Mouse (Mus musculus) CH12.LX (cell line): ENCODE results near the gene Zbtb37.

Experiments
- BHLHE40 ChIP-seq: IDR thresholded peaks from 2 replicates; pipeline ENCODE4 v1.6.1; 2011; ENCODE audit warnings: mild to moderate bottlenecking, low read depth, low read length, improper control_type of control experiment
- CTCF ChIP-seq, 2 experiments: IDR thresholded peaks in 1 of 2; conservative IDR thresholded peaks in 1 of 2; 2 replicates each; pipeline ENCODE4 v1.5.1; 2011 to 2012; ENCODE audit warnings: low read depth in 2 of 2, low read length in 2 of 2, improper control_type of control experiment in 1 of 2, inconsistent platforms in 1 of 2, mild to moderate bottlenecking in 1 of 2, moderate library complexity in 1 of 2
- E2F4 ChIP-seq: IDR thresholded peaks from 2 replicates; pipeline ENCODE4 v1.6.1; 2011; ENCODE audit warnings: low read depth, low read length, improper control_type of control experiment; ENCODE audit not compliant: insufficient replicate concordance
- EP300 ChIP-seq: IDR thresholded peaks from 2 replicates; pipeline ENCODE4 v1.6.1; 2011; ENCODE audit warnings: low read length, improper control_type of control experiment
- KAT2A ChIP-seq: IDR thresholded peaks from 2 replicates; pipeline ENCODE4 v1.6.1; 2012; ENCODE audit warnings: low read length, improper control_type of control experiment, inconsistent platforms; ENCODE audit not compliant: insufficient replicate concordance
- MAX ChIP-seq: IDR thresholded peaks from 2 replicates; pipeline ENCODE4 v1.6.1; 2011; ENCODE audit warnings: low read length, improper control_type of control experiment
- MYC ChIP-seq: IDR thresholded peaks from 2 replicates; pipeline ENCODE4 v1.6.1; 2011; ENCODE audit warnings: low read depth, mild to moderate bottlenecking, improper control_type of control experiment, low read length
- SIN3A ChIP-seq: IDR thresholded peaks from 2 replicates; pipeline ENCODE4 v1.6.1; 2012; ENCODE audit warnings: low read length, improper control_type of control experiment, inconsistent platforms

DNA sequence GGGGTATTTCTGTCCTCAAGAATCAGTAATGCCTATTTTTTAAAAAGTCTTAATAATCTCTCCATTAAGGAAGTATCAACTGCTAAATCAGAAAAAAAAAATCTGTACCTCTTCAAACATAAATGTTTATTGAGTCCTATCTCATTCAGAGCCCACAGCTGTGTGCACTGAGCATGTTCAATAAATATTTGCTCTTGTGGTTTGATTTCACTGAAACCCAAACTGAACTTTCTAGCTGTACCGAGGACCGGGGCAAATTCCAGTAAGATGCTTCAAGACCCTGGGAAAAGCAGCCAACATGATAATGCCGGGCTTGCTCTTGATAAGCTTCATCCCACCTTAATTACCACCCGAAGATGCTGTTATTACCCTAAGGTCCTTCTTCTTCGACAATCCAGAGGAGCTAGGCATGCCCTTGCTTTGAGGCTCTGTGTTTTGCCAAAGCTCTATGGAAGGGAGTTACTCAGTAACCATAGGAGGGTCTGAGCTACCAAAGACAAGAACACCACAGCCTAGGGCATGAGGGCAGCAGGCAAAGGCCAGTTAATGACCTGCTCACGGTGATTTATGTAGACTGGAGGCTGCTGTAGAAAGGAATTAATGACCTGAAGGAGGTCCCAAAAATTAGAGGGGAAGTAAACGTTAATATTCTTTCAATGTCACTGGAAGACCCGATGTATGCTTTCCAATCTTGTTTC is 54.0 kb downstream of the Zbtb37 start:
- no peak for TF ChIP-seq KAT2A
- TF ChIP-seq CTCF (conservative IDR thresholded peaks at IDR 0.05 in 1 of 2, IDR thresholded peaks at IDR 0.05 in 1 of 2; ENCODE audit: low read depth in 2 of 2, low read length in 2 of 2), result no peak
- no peak for TF ChIP-seq BHLHE40
- TF ChIP-seq EP300, result no peak
- no peak for TF ChIP-seq MYC
- no peak for TF ChIP-seq E2F4
- TF ChIP-seq MAX, result no peak
- no peak for TF ChIP-seq SIN3A
